Comparison of ENCODE assay signal across 27 mouse cellular contexts in genomic region chr4:106175352-106175751, GRCm38 (mm10).
A peak's percentile ranks its signal among the peaks of the same experiment; 100 is the strongest.
DNase-seq lines count a peak whose midpoint lies in the region; ATAC-seq and TF ChIP-seq lines count a peak whose summit lies in the region.
"Had no signal": no experiment of that assay in that cellular context is flagged by ENCODE, and none has a peak within 500 bp of the region (broad histone marks: within the 10 kb centered on the region; RNA-seq: fewer than 3 reads in every experiment).

No protein-coding gene starts in this region.

- peaks cover 27% of the 10 kb centered on the region for H3K4me1 ChIP-seq in heart, embryonic 13.5 days
- no peaks in the 10 kb centered on the region for H3K4me1 ChIP-seq in lung, postnatal 0 days (ENCODE audit: insufficient read depth, low read depth, low read length)
- no peaks in the 10 kb centered on the region for H3K4me1 ChIP-seq in intestine, embryonic 16.5 days (ENCODE audit: control insufficient read depth, insufficient read depth, low read length)
- H3K4me1 ChIP-seq: forebrain, embryonic 10.5 days; hindbrain, embryonic 10.5 days; intestine, embryonic 15.5 days; liver, embryonic 13.5 days; midbrain, embryonic 15.5 days; neural tube, embryonic 13.5 days had no signal

- H3K4me3 ChIP-seq in heart, embryonic 13.5 days, result no peak overlapping the region
- H3K4me3 ChIP-seq in lung, postnatal 0 days (ENCODE audit: low read depth, low read length), result no peak overlapping the region
- no peak overlapping the region for H3K4me3 ChIP-seq in left cerebral cortex, adult 2 months
- H3K4me3 ChIP-seq in intestine, embryonic 16.5 days (ENCODE audit: low read length), result no peak overlapping the region
- H3K4me3 ChIP-seq: forebrain, embryonic 10.5 days; hindbrain, embryonic 10.5 days; intestine, embryonic 15.5 days; limb, embryonic 13.5 days; liver, embryonic 13.5 days; midbrain, embryonic 15.5 days; myocyte; neural tube, embryonic 13.5 days had no signal

- no peak for DNase-seq in heart, postnatal 14 days
- DNase-seq in lung, postnatal 0 days (ENCODE audit: low spot score), result peak; percentile 30
- no peak for DNase-seq in lung, postnatal 10 days
- no peak for DNase-seq in left cerebral cortex, adult 2 months (ENCODE audit: extremely low spot score in 1 of 2, low spot score in 2 of 2)
- peak; percentile 53 to 78 for DNase-seq in right cerebral cortex, postnatal 10 days (ENCODE audit: low spot score in 2 of 2)
- DNase-seq in thymus, postnatal 0 days (ENCODE audit: low spot score), result no peak
- DNase-seq: adrenal gland, postnatal 14 days; cerebellum, adult 8-10 months; cerebellum, postnatal 36 days; gastrocnemius, postnatal 10 days; kidney, postnatal 25 days; liver, embryonic 13.5 days; lung, adult 2 months; retina, postnatal 1 day; spleen, adult 18-20 months; thymus, postnatal 25 days had no signal

- no peaks in the 10 kb centered on the region for H3K36me3 ChIP-seq in heart, embryonic 13.5 days
- no peaks in the 10 kb centered on the region for H3K36me3 ChIP-seq in lung, postnatal 0 days (ENCODE audit: insufficient read depth, low read length)
- no peaks in the 10 kb centered on the region for H3K36me3 ChIP-seq in intestine, embryonic 16.5 days (ENCODE audit: control insufficient read depth, insufficient read depth, low read length)
- H3K36me3 ChIP-seq: forebrain, embryonic 10.5 days; hindbrain, embryonic 10.5 days; intestine, embryonic 15.5 days; limb, embryonic 13.5 days; liver, embryonic 13.5 days; midbrain, embryonic 15.5 days; neural tube, embryonic 13.5 days had no signal

- intact Hi-C loops in heart, postnatal 14 days (cut with DNase I), result no loop called here
- intact Hi-C loops in left cerebral cortex, adult 2 months (cut with DNase I), result no loop called here

- 0 out of 2 replicates have a peak overlapping the region, but pooled peaks have one; percentile 15 for H3K27ac ChIP-seq in heart, embryonic 13.5 days (replicated peaks)
- no peak overlapping the region for H3K27ac ChIP-seq in lung, postnatal 0 days (ENCODE audit: low read length)
- H3K27ac ChIP-seq in left cerebral cortex, adult 2 months, result peak overlapping the region; percentile 50
- H3K27ac ChIP-seq in intestine, embryonic 16.5 days (ENCODE audit: low read length), result no peak overlapping the region
- H3K27ac ChIP-seq: forebrain, embryonic 10.5 days; hindbrain, embryonic 10.5 days; intestine, embryonic 15.5 days; limb, embryonic 13.5 days; liver, embryonic 13.5 days; macrophage; midbrain, embryonic 15.5 days; neural tube, embryonic 13.5 days had no signal

- H3K27me3 ChIP-seq in heart, embryonic 13.5 days (replicated peaks), result no peaks in the 10 kb centered on the region
- no peaks in the 10 kb centered on the region for H3K27me3 ChIP-seq in lung, postnatal 0 days (replicated peaks; ENCODE audit: insufficient read depth, low read length)
- no peaks in the 10 kb centered on the region for H3K27me3 ChIP-seq in intestine, embryonic 16.5 days (replicated peaks; ENCODE audit: control insufficient read depth, insufficient read depth, low read length)
- H3K27me3 ChIP-seq: intestine, embryonic 15.5 days; limb, embryonic 13.5 days; liver, embryonic 13.5 days; midbrain, embryonic 15.5 days; neural tube, embryonic 13.5 days had no signal

- peaks cover 6% of the 10 kb centered on the region; the same call in 1 of the 2 replicates for H3K9me3 ChIP-seq in heart, embryonic 13.5 days
- no peaks in the 10 kb centered on the region for H3K9me3 ChIP-seq in lung, postnatal 0 days (ENCODE audit: low read length)
- no peaks in the 10 kb centered on the region for H3K9me3 ChIP-seq in intestine, embryonic 16.5 days (ENCODE audit: control insufficient read depth, low read length)
- H3K9me3 ChIP-seq: forebrain, embryonic 10.5 days; intestine, embryonic 15.5 days; limb, embryonic 13.5 days; liver, embryonic 13.5 days; midbrain, embryonic 15.5 days; neural tube, embryonic 13.5 days had no signal

- WGBS in heart, embryonic 13.5 days, result 31% methylated on average over 5 of the region's 5 CpGs
- WGBS in lung, postnatal 0 days, result 42% methylated on average over 5 of the region's 5 CpGs
- WGBS in intestine, embryonic 16.5 days, result 44% methylated on average over 5 of the region's 5 CpGs

- ATAC-seq in heart, embryonic 13.5 days (ENCODE audit: extremely low read depth, insufficient number of reproducible peaks, low FRiP score, low TSS enrichment), result no peak
- no peak for ATAC-seq in lung, postnatal 0 days
- ATAC-seq in intestine, embryonic 16.5 days, result no peak
- ATAC-seq: hindbrain, embryonic 16.5 days; intestine, embryonic 15.5 days; midbrain, embryonic 15.5 days had no signal

- H3K4me2 ChIP-seq in heart, embryonic 13.5 days, result no peak overlapping the region
- no peak overlapping the region for H3K4me2 ChIP-seq in lung, postnatal 0 days (replicated peaks; ENCODE audit: low read depth, low read length)
- H3K4me2 ChIP-seq in intestine, embryonic 16.5 days (ENCODE audit: low read depth, low read length), result no peak overlapping the region
- H3K4me2 ChIP-seq: intestine, embryonic 15.5 days; limb, embryonic 13.5 days; liver, embryonic 13.5 days; midbrain, embryonic 15.5 days; neural tube, embryonic 13.5 days had no signal

- H3K9ac ChIP-seq in heart, embryonic 13.5 days, result no peak overlapping the region
- H3K9ac ChIP-seq in lung, postnatal 0 days (replicated peaks; ENCODE audit: low read depth), result no peak overlapping the region
- no peak overlapping the region for H3K9ac ChIP-seq in intestine, embryonic 16.5 days (ENCODE audit: low read depth, low read length)
- H3K9ac ChIP-seq: intestine, embryonic 15.5 days; limb, embryonic 13.5 days; liver, embryonic 13.5 days; midbrain, embryonic 15.5 days; neural tube, embryonic 13.5 days had no signal

- no peak for TF ChIP-seq EP300 in lung, postnatal 0 days (IDR thresholded peaks at IDR 0.05)

- no peak for TF ChIP-seq CTCF in lung, postnatal 0 days (IDR thresholded peaks at IDR 0.05)
- TF ChIP-seq CTCF in left cerebral cortex, adult 2 months (IDR thresholded peaks at IDR 0.05), result no peak

Comparison
In these comparisons a context has a peak if more than half of its experiments do, and no peak if none do; other contexts are left out.
1. DNase-seq: peak in lung, postnatal 0 days (single experiment) and right cerebral cortex, postnatal 10 days (2 of 2); none in heart, postnatal 14 days (0 of 2), lung, postnatal 10 days (single experiment), left cerebral cortex, adult 2 months (0 of 2) and thymus, postnatal 0 days (single experiment).
2. H3K27ac ChIP-seq: peak in heart, embryonic 13.5 days (single experiment) and left cerebral cortex, adult 2 months (single experiment); none in lung, postnatal 0 days (single experiment) and intestine, embryonic 16.5 days (single experiment).